Mouse (Mus musculus) olfactory bulb, adult 2 months (tissue): ENCODE measurements around the gene Igsf9b. TPM values are rescaled to one million over a fixed set of nuclear protein-coding genes. Genes with fewer than 3 reads are reported as not detected.

ENCODE experiments used
- H3K27ac ChIP-seq: fragments of 200-500 bp; 2 replicates; pipeline ENCODE4 v1.5.1; 2012; ENCODE audit warnings: low read depth, low read length; ENCODE audit not compliant: insufficient read depth
- H3K4me1 ChIP-seq: fragments of 200-500 bp; 2 replicates; pipeline ENCODE4 v1.6.1; 2012; ENCODE audit warnings: low read length; ENCODE audit not compliant: control insufficient read depth, insufficient read depth
- H3K4me3 ChIP-seq: fragments of 200-500 bp; 2 replicates; pipeline ENCODE4 v1.5.1; 2012; ENCODE audit warnings: mild to moderate bottlenecking, low read depth, low read length, moderate library complexity; ENCODE audit not compliant: insufficient read depth
- CTCF ChIP-seq: fragments of 200-500 bp; IDR thresholded peaks from 2 replicates; pipeline ENCODE4 v1.5.1; 2012; ENCODE audit warnings: low read depth, mild to moderate bottlenecking, low read length, moderate library complexity; ENCODE audit not compliant: insufficient read depth
- POLR2A ChIP-seq: fragments of 200-500 bp; IDR thresholded peaks from 2 replicates; pipeline ENCODE4 v1.6.1; 2012; ENCODE audit warnings: mild to moderate bottlenecking, low read depth, low read length, moderate library complexity; ENCODE audit not compliant: insufficient read depth
- WGBS: fragments of 180-500 bp; shearing (Covaris S2); methylation state at CpG from one replicate; pipeline ENCODE4 v1.1.7; 2018; 5-methylcytosine and 5-hydroxymethylcytosine counted together
- polyA plus RNA-seq: library from polyadenylated mRNA; stranded (reverse); fragments of >200 nt; gene quantifications from 2 replicates; pipeline ENCODE4 v1.2.4, GENCODE M21; 2012; ENCODE audit warnings: low replicate concordance; ENCODE audit not compliant: missing spikeins, insufficient read depth, insufficient read length

Gene Igsf9b
- not detected in 2 replicates for polyA plus RNA-seq

- WGBS = under 1% methylated on average over 40 of the region's 40 CpGs
- peaks cover 30% of the 10 kb centered on the region for H3K4me1 ChIP-seq
- peak within 1 kb of the TSS; percentile 92 for H3K4me3 ChIP-seq
- TF ChIP-seq CTCF = no peak
- peak; percentile 98; the same call in 1 of the 2 replicates for TF ChIP-seq POLR2A
- H3K27ac ChIP-seq = peak within 1 kb of the TSS; percentile 70
Observed at GRCm38 (mm10) chr9:27298411-27299285, at the start of gene Igsf9b. Igsf9b (plus strand) TSS chr9:27299204.

GRCm38 (mm10) chr9:27252034-27252714, 46.8 kb upstream of the Igsf9b start:
- Histone ChIP-seq H3K4me1 (no peaks in the 10 kb centered on the region), H3K4me3 (no peak overlapping the region), H3K27ac (no peak overlapping the region)
- TF ChIP-seq POLR2A = no peak
- 73% methylated on average over 7 of the region's 7 CpGs for WGBS

- 63% methylated on average over 6 of the region's 6 CpGs for WGBS
- no peak for TF ChIP-seq POLR2A
- no peak for TF ChIP-seq CTCF
Observed at GRCm38 (mm10) chr9:27256454-27256853, 42.5 kb upstream of the Igsf9b start.

GRCm38 (mm10) chr9:27260378-27260947, 38.5 kb upstream of the Igsf9b start:
- 56% methylated on average over 3 of the region's 3 CpGs for WGBS
- peaks cover 3% of the 10 kb centered on the region for H3K4me1 ChIP-seq
- TF ChIP-seq POLR2A = no peak
- no peak for TF ChIP-seq CTCF
- H3K4me3 ChIP-seq = no peak overlapping the region
- H3K27ac ChIP-seq = no peak overlapping the region

More at GRCm38 (mm10) chr9:27256454-27256853, 42.5 kb upstream of the Igsf9b start:
- H3K4me3 ChIP-seq = no peak overlapping the region
- no peaks in the 10 kb centered on the region for H3K4me1 ChIP-seq
- no peak overlapping the region for H3K27ac ChIP-seq

- no peak for TF ChIP-seq CTCF
- no peak for TF ChIP-seq POLR2A
- 50% methylated on average over 2 of the region's 2 CpGs for WGBS
- no peak overlapping the region for H3K27ac ChIP-seq
- no peak overlapping the region for H3K4me3 ChIP-seq
- peaks cover 3% of the 10 kb centered on the region for H3K4me1 ChIP-seq
Observed at GRCm38 (mm10) chr9:27261905-27262304, 37.1 kb upstream of the Igsf9b start.

- no peak overlapping the region for H3K27ac ChIP-seq
- no peak for TF ChIP-seq CTCF
- no peak for TF ChIP-seq POLR2A
- no peak overlapping the region for H3K4me3 ChIP-seq
- H3K4me1 ChIP-seq = peaks cover 3% of the 10 kb centered on the region
- 51% methylated on average over 3 of the region's 3 CpGs for WGBS
Observed at GRCm38 (mm10) chr9:27265009-27265408, 34.0 kb upstream of the Igsf9b start.

- H3K4me1 ChIP-seq = peaks cover 3% of the 10 kb centered on the region
- H3K4me3 ChIP-seq = no peak overlapping the region
- WGBS = 97% methylated on average over 5 of the region's 5 CpGs
- TF ChIP-seq POLR2A = no peak
- no peak for TF ChIP-seq CTCF
- H3K27ac ChIP-seq = no peak overlapping the region
Observed at GRCm38 (mm10) chr9:27267878-27268277, 31.1 kb upstream of the Igsf9b start.

GRCm38 (mm10) chr9:27268493-27268892, 30.5 kb upstream of the Igsf9b start:
- peaks cover 3% of the 10 kb centered on the region for H3K4me1 ChIP-seq
- H3K27ac ChIP-seq = no peak overlapping the region
- no peak for TF ChIP-seq POLR2A
- no peak for TF ChIP-seq CTCF
- H3K4me3 ChIP-seq = no peak overlapping the region
- WGBS = 92% methylated on average over 4 of the region's 4 CpGs

GRCm38 (mm10) chr9:27269322-27269721, 29.7 kb upstream of the Igsf9b start:
- TF ChIP-seq POLR2A (no peak), CTCF (no peak)
- 72% methylated on average over 4 of the region's 4 CpGs for whole genome bisulfite sequencing
- Histone ChIP-seq H3K27ac (no peak overlapping the region), H3K4me3 (no peak overlapping the region), H3K4me1 (peaks cover 3% of the 10 kb centered on the region)
